Mouse (Mus musculus) heart, adult 9 months (tissue): Measurements from ENCODE around the gene Gm29644.
"Not testable (repeated sequence)": the region's sequence is repeated elsewhere in the genome, so short reads cannot be mapped to it uniquely, and the experiment has no call there.

ENCODE experiments used
- DNase-seq, 2 experiments: peaks; one replicate each; pipeline ENCODE4 v3.0.0; 2022; ENCODE audit warnings: low spot score in 2 of 2

The Gm29644 gene

GRCm38 (mm10) chrY:70303187-70303586 lies at the start of gene Gm29644, which contains the start of gene Gm29423:
TSS of gene Gm29644 (minus strand) at chrY:70303343.
TSS of gene Gm29423 (minus strand) at chrY:70303287.
- not testable (repeated sequence) for DNase-seq

DNA sequence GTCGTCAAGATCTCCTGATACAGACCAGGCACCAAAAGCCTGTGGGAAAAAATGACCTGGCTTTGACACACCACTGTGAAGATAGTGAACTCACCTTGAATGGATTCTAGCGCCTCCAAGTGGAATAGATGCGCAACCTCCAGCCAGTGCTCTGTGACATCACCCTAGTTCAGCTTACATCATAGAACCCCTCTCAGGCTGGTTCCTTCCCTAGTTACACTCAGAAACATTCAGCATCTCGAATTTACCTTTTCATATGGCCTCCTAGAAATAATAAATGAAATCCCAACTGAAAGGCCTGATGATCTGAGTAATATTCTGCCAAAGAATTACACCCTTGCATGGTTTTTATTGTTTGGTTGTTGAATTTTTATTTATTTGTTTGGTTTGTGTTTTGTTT lies 29.6 kb downstream of the Gm29644 start, which contains the start of gene Gm21118:
Gm21118 (minus strand) TSS at position 101 of the 400 bp plus-strand sequence.
- not testable (repeated sequence) for DNase-seq
